Mouse (Mus musculus) bone marrow, adult 2 months (tissue): ENCODE results near the gene Gm9837. TPM values are rescaled to one million over a fixed set of nuclear protein-coding genes. Genes with fewer than 3 reads are reported as not detected.

Experiments
- H3K27ac ChIP-seq: fragments of 200-500 bp; 2 replicates; pipeline ENCODE4 v1.5.1; 2012; ENCODE audit warnings: low read depth, mild to moderate bottlenecking, control low read depth, inconsistent platforms, low read length; ENCODE audit not compliant: control insufficient read depth, poor library complexity, insufficient read depth
- H3K4me1 ChIP-seq: fragments of 200-500 bp; 2 replicates; pipeline ENCODE4 v1.6.1; 2011; ENCODE audit warnings: low read length; ENCODE audit not compliant: control insufficient read depth, insufficient read depth
- H3K4me3 ChIP-seq: fragments of 200-500 bp; replicated peaks from 2 replicates; pipeline ENCODE3; 2011; ENCODE audit warnings: mild to moderate bottlenecking, low read depth, low read length, control low read depth; ENCODE audit not compliant: control insufficient read depth
- CTCF ChIP-seq: fragments of 200-500 bp; IDR thresholded peaks from 2 replicates; pipeline ENCODE4 v1.5.1; 2011; ENCODE audit warnings: low read length, control low read depth; ENCODE audit not compliant: control insufficient read depth, insufficient read depth
- POLR2A ChIP-seq: fragments of 200-500 bp; IDR thresholded peaks from 2 replicates; pipeline ENCODE4 v1.6.1; 2011; ENCODE audit warnings: low read depth, mild to moderate bottlenecking, control low read depth, low read length, borderline replicate concordance; ENCODE audit not compliant: control insufficient read depth
- WGBS: fragments of 180-500 bp; shearing (Covaris S2); methylation state at CpG from one replicate; pipeline ENCODE4 v1.1.7; 2018; 5-methylcytosine and 5-hydroxymethylcytosine counted together
- polyA plus RNA-seq: library from polyadenylated mRNA; stranded (reverse); fragments of >200 nt; gene quantifications from 2 replicates; pipeline ENCODE4 v1.2.4, GENCODE M21; 2011; ENCODE audit warnings: low replicate concordance; ENCODE audit not compliant: missing spikeins, insufficient read depth, insufficient read length

Gene Gm9837
- polyA plus RNA-seq, 1 experiment, result not detected

DNA sequence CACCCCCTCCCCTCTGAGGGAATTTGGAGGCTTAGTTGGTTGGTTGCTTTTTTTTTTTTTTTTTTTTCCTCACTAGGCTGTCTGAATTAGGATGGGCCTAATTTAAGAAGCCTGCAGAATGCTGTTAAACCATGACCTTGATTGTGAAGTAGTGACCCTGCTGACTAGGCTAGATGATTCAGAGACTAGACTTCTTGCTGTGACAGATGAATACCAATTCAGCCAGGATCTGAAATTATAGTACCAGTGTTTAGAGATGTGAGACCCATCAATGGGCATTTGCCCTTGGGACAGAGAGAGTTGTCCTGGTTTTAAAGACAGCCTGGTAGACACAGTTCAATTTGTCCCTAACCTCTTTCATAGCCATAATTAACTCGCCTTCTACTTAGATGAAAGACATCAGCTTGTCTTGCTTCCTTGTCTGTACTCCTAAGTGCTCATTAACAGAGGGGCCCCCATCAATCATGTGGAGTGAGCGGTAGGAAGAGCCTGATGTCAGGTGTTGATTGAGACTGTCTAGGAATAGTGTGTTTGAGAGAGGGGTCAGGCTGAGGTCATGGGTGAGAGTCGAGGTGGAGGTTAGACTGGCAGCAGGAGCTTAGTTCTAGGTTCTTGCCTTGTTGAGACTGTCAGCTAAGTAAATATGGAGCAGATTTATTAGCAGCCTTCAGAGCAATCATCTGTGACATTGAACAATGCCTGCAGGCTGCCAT, 23.1 kb upstream of the Gm9837 start:
- Histone ChIP-seq H3K27ac (no peak overlapping the region), H3K4me3 (no peak overlapping the region), H3K4me1 (no peaks in the 10 kb centered on the region; the same call in 1 of the 2 replicates)
- WGBS, result 83% methylated on average over 3 of the region's 3 CpGs
- TF ChIP-seq CTCF, result no peak
- TF ChIP-seq POLR2A, result no peak

DNA sequence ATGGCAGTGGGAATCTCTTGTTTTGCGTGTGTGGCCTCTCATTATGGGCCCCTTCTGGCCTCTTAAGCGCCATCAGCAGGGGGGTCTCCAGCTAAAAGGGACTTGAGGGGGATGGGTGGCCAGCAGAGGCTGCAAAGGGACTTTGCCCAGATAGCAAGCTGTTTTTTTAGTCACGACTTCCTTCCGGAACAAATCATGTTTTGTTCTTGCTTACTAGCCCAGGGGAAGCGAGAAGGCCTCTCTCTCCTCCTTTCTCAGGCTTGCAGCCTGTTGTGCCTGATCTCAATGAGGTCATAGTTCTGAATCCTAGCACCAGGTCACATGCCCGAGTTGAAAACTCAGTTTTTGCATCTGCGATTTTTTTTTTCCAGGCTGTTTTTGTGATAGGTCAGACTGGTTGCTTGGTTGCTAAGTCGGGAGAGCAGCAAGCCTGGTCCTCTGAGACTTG, 21.7 kb upstream of the Gm9837 start:
- Histone ChIP-seq H3K27ac (no peak overlapping the region), H3K4me1 (no peaks in the 10 kb centered on the region), H3K4me3 (no peak overlapping the region)
- no peak for TF ChIP-seq CTCF
- no peak for TF ChIP-seq POLR2A
- 48% methylated on average over 8 of the region's 8 CpGs for WGBS

DNA sequence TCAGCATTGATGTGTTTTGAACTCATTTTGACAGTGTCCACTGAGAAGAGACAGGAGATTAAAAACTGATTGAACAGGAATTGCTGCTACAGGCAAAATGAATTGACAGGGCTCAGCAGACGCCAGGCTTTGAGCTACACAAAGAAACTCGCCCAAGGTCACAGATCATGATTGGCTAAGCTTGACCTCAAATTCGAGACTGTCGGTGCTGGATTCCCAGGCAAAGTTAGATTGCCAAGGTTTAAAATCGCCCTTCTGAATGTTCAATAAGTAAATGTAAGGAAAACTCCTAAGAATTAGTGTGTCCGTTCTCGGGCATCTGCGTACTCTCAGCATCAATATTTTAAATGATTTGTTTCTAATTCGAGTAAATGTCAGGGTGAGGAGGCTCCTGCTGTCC, 19.1 kb upstream of the Gm9837 start:
- Histone ChIP-seq H3K4me1 (no peaks in the 10 kb centered on the region), H3K27ac (no peak overlapping the region), H3K4me3 (no peak overlapping the region)
- WGBS, result 88% methylated on average over 9 of the region's 9 CpGs
- TF ChIP-seq CTCF, result no peak
- TF ChIP-seq POLR2A, result no peak

DNA sequence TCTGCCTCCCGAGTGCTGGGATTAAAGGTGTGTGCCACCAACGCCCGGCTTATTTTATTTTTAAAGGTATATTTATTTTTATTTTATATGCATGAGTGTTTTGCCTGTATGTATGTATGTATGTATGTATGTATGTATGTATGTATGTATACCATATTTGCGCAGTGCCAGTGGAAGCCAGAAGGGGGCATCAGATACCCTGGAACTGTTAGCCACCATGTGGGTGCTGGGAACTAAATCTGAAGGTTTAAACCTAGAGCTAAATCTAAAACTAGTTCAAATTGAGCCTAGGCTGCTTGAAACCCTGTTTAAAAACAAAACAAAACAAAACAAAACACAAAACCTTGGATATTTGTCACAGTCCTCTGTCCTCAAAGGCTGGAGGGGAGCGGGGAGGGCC, 18.7 kb upstream of the Gm9837 start:
- 95% methylated on average over 5 of the region's 5 CpGs for WGBS
- Histone ChIP-seq H3K4me3 (no peak overlapping the region), H3K27ac (no peak overlapping the region), H3K4me1 (no peaks in the 10 kb centered on the region)
- peak; percentile 8; the same call in 1 of the 2 replicates for TF ChIP-seq CTCF
- no peak for TF ChIP-seq POLR2A

DNA sequence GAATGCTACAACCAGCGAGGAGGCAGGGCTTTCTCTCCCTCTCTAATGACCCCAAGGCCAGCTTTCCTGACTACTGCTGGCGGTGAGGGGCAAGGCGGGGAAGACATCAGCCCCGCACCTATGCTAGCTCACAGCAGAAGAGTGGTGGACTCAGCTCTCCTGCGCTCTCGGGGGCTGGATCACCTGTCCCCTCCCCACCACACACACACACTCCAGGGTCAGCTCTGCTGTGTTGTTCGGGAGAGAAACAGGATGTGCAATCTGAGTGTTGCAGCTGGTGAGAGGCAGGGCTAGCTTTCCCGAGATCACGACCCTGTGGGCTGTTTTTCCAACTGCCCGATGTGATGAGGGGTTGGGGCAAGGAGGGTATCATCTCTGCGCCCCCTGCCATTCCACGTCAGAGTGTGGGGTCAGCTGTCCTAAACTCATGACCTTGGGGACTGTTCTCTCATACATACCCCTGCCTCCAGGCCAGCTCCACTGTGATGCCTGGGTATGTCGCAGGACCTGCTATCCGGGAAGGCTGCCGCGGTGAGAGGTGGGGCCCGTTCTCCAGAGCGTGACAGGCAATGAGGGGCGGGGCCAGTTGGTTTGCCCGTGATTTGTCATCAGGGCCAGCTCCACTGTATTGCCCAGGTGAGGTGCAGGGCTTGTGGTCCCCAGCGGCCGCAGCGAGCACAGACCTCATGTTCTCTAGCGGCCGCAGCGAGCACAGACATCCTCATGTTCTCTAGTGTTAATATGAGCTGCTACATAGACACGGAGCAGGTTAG, 16.7 kb upstream of the Gm9837 start:
- TF ChIP-seq CTCF (no peak), POLR2A (no peak)
- 18% methylated on average over 27 of the region's 27 CpGs for WGBS
- no peak overlapping the region for H3K4me3 ChIP-seq
- H3K27ac ChIP-seq, result no peak overlapping the region
- H3K4me1 ChIP-seq, result no peaks in the 10 kb centered on the region; the same call in 1 of the 2 replicates

DNA sequence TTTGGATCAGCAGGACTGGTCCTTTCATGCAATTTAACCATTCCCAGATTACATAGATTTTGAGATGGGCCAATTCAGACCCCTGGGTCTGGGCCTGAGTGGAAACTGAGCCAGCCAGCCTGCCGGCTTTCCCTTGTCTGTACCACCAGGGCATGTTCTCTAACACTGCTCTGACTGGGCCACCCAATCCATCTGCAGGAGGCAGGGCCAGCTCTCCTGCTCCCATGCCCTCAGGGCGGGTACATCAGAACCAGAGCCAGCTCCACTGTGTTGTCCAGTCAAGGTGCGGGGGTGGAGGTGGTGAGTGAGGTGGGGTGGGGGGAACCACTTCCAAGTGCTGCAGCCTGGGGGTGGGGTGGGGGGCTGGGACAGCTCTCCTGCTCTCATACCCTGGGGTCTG, 16.1 kb upstream of the Gm9837 start:
- WGBS, result 89% methylated on average over 3 of the region's 3 CpGs
- Histone ChIP-seq H3K4me3 (no peak overlapping the region), H3K27ac (no peak overlapping the region), H3K4me1 (no peaks in the 10 kb centered on the region; the same call in 1 of the 2 replicates)
- TF ChIP-seq CTCF (no peak), POLR2A (no peak)

DNA sequence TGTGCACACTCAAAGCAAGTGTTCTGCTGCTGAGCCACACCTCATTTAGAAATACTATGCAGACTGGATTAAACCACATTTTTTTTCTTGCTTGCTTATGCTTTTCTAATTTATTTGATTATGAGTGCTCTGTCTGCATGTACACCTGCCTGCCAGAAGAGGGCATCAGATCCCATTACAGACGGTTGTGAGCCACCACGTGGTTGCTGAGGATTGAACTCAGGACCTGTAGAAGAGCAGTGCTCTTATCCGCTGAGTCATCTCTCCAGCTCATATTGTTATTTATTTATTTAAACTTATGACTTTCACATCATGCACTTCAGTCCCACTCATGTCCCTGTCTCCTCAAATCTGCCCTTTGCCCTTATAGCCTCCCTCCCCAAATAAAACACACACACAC, 15.4 kb upstream of the Gm9837 start:
- Histone ChIP-seq H3K27ac (no peak overlapping the region), H3K4me3 (no peak overlapping the region), H3K4me1 (no peaks in the 10 kb centered on the region; the same call in 1 of the 2 replicates)
- no peak for TF ChIP-seq POLR2A
- TF ChIP-seq CTCF, result peak; percentile 48; the same call in 1 of the 2 replicates
- WGBS, result 41% methylated on average over 3 of the region's 3 CpGs

DNA sequence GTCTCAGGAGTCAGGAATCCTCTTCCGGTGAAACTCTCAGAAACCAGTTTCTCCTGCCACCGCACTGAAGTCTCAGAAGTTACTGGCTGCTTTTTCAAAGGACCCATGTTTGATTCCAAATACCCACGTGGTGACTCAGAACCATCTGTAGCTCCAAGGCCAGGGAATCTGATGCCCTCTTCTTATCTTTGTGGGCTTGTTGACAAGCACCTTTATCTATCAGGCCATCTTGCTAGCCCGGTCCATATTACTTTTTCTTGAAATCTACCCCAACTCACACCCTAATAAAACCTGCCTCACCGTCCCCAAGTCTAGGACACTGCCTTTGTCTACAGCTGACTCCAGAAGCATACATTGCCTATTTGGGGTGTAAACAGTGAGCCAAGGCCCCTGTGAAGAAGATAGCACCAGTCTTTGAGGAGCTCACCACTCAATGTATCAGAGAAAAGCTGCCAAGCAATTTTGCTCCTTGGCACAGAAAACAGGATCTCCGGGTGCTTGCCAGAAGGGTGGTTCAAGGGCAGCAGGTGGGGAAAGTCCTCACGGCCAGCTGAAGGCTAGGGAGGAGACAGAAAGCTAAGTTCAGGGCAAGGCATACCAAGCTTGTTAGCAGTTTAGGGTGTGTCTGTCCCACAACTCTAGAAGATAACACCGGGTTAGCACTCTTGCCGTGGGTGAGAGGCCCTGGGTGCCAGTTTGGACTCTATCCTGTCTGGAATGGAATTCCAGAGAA, 13.0 kb upstream of the Gm9837 start:
- 60% methylated on average over 9 of the region's 9 CpGs for WGBS
- Histone ChIP-seq H3K4me3 (no peak overlapping the region), H3K4me1 (peaks cover 2% of the 10 kb centered on the region), H3K27ac (peak overlapping the region; percentile 79)
- TF ChIP-seq POLR2A (no peak), CTCF (no peak)
